Mouse (Mus musculus) liver, embryonic 13.5 days (tissue): ENCODE measurements around the gene Tmem202. TPM values are rescaled to one million over a fixed set of nuclear protein-coding genes. Genes with fewer than 3 reads are reported as not detected.
A peak's percentile ranks its signal among the peaks of the same experiment; 100 is the strongest.

Experiments used
- ATAC-seq: fragments of 200-750 bp; cut with Nextera tagmentation; 2 replicates; pipeline ENCODE4 v1.8.0; 2017; ENCODE audit warnings: low read depth, mild to moderate bottlenecking, moderate number of reproducible peaks, moderate library complexity
- DNase-seq: peaks from one replicate; pipeline ENCODE4 v3.0.0; 2022
- H3K27ac ChIP-seq: fragments of 300-500 bp; sonication (generic); 2 replicates; pipeline ENCODE4 v1.5.1; 2015; ENCODE audit warnings: moderate library complexity, mild to moderate bottlenecking, inconsistent platforms
- H3K27me3 ChIP-seq: fragments of 300-500 bp; sonication (generic); 2 replicates; pipeline ENCODE4 v1.6.1; 2015; ENCODE audit warnings: mild to moderate bottlenecking, inconsistent platforms
- H3K36me3 ChIP-seq: fragments of 300-500 bp; sonication (generic); 2 replicates; pipeline ENCODE4 v1.6.1; 2015; ENCODE audit warnings: mild to moderate bottlenecking, inconsistent platforms
- H3K4me1 ChIP-seq: fragments of 300-500 bp; sonication (generic); replicated peaks from 2 replicates; pipeline ENCODE4 v1.6.1; 2015; ENCODE audit warnings: inconsistent platforms
- H3K4me2 ChIP-seq: fragments of 300-500 bp; sonication (generic); 2 replicates; pipeline ENCODE4 v1.6.1; 2015; ENCODE audit warnings: inconsistent platforms, mild to moderate bottlenecking, moderate library complexity
- H3K4me3 ChIP-seq: fragments of 300-500 bp; sonication (generic); replicated peaks from 2 replicates; pipeline ENCODE4 v1.5.1; 2015; ENCODE audit warnings: mild to moderate bottlenecking, inconsistent platforms
- H3K9ac ChIP-seq: fragments of 300-500 bp; sonication (generic); 2 replicates; pipeline ENCODE4 v1.6.1; 2015; ENCODE audit warnings: mild to moderate bottlenecking, inconsistent platforms
- H3K9me3 ChIP-seq: fragments of 300-500 bp; sonication (generic); replicated peaks from 2 replicates; pipeline ENCODE4 v1.6.1; 2016; ENCODE audit warnings: inconsistent platforms
- WGBS: fragments of 180-500 bp; shearing (Covaris S2); methylation state at CpG from one replicate; pipeline ENCODE4 v1.1.7; 2015; ENCODE audit not compliant: insufficient replicate concordance; 5-methylcytosine and 5-hydroxymethylcytosine counted together
- polyA plus RNA-seq: library from polyadenylated mRNA; unstranded; fragments of >200 nt; fragmentation: Nextera tagmentation; extraction: Ambion mirVana; gene quantifications from 2 replicates; pipeline ENCODE4 v1.2.1, GENCODE M21; 2015

The Tmem202 gene
- polyA plus RNA-seq, 1 experiment from 2014 or later = not detected

GRCm38 (mm10) chr9:59553719-59554118 lies 14.1 kb upstream of the Tmem202 start:
- no peaks in the 10 kb centered on the region for H3K4me1 ChIP-seq
- no peaks in the 10 kb centered on the region for H3K27me3 ChIP-seq
- 62% methylated on average over 4 of the region's 4 CpGs for WGBS
- H3K4me3 ChIP-seq = no peak overlapping the region
- DNase-seq (no peak), ATAC-seq (no peak)
- no peak overlapping the region for H3K9ac ChIP-seq
- H3K27ac ChIP-seq = no peak overlapping the region
- no peaks in the 10 kb centered on the region for H3K9me3 ChIP-seq
- H3K4me2 ChIP-seq = no peak overlapping the region
- 0 out of 2 replicates have a peak, but pooled peaks cover 1% of the 10 kb centered on the region for H3K36me3 ChIP-seq

- H3K9ac ChIP-seq = no peak overlapping the region
- H3K27me3 ChIP-seq = no peaks in the 10 kb centered on the region
- H3K4me3 ChIP-seq = no peak overlapping the region
- no peak overlapping the region for H3K27ac ChIP-seq
- ATAC-seq (no peak), DNase-seq (no peak)
- no peaks in the 10 kb centered on the region for H3K9me3 ChIP-seq
- WGBS = 79% methylated on average over 5 of the region's 5 CpGs
- H3K36me3 ChIP-seq = no peaks in the 10 kb centered on the region
- H3K4me2 ChIP-seq = no peak overlapping the region
- no peaks in the 10 kb centered on the region for H3K4me1 ChIP-seq
Measured at GRCm38 (mm10) chr9:59552610-59553009, 13.0 kb upstream of the Tmem202 start.

- no peaks in the 10 kb centered on the region for H3K27me3 ChIP-seq
- peaks cover 5% of the 10 kb centered on the region; the same call in 1 of the 2 replicates for H3K4me1 ChIP-seq
- no peak overlapping the region for H3K27ac ChIP-seq
- no peak overlapping the region for H3K4me3 ChIP-seq
- H3K36me3 ChIP-seq = no peaks in the 10 kb centered on the region
- DNase-seq (no peak), ATAC-seq (no peak)
- 55% methylated on average over 3 of the region's 3 CpGs for WGBS
- H3K9ac ChIP-seq = no peak overlapping the region
- H3K4me2 ChIP-seq = no peak overlapping the region
- H3K9me3 ChIP-seq = no peaks in the 10 kb centered on the region
Measured at GRCm38 (mm10) chr9:59551620-59552031, 12.0 kb upstream of the Tmem202 start.

GRCm38 (mm10) chr9:59551017-59551416 lies 11.4 kb upstream of the Tmem202 start:
- WGBS = 30% methylated on average over 5 of the region's 5 CpGs
- no peak overlapping the region for H3K4me3 ChIP-seq
- DNase-seq = no peak
- peaks cover 5% of the 10 kb centered on the region; the same call in 1 of the 2 replicates for H3K4me1 ChIP-seq
- H3K36me3 ChIP-seq = no peaks in the 10 kb centered on the region
- ATAC-seq = no peak
- H3K4me2 ChIP-seq = no peak overlapping the region
- no peaks in the 10 kb centered on the region for H3K27me3 ChIP-seq
- no peaks in the 10 kb centered on the region for H3K9me3 ChIP-seq
- no peak overlapping the region for H3K27ac ChIP-seq
- H3K9ac ChIP-seq = no peak overlapping the region

GRCm38 (mm10) chr9:59550077-59550476 lies 10.4 kb upstream of the Tmem202 start:
- no peak for DNase-seq
- Histone ChIP-seq H3K4me2 (no peak overlapping the region), H3K4me3 (no peak overlapping the region), H3K9ac (no peak overlapping the region), H3K27me3 (no peaks in the 10 kb centered on the region), H3K36me3 (no peaks in the 10 kb centered on the region), H3K27ac (no peak overlapping the region), H3K9me3 (no peaks in the 10 kb centered on the region), H3K4me1 (peaks cover 5% of the 10 kb centered on the region; the same call in 1 of the 2 replicates)
- no peak for ATAC-seq
- WGBS = 68% methylated on average over 4 of the region's 4 CpGs

- Histone ChIP-seq H3K36me3 (no peaks in the 10 kb centered on the region), H3K4me3 (no peak overlapping the region), H3K9ac (no peak overlapping the region), H3K27ac (no peak overlapping the region), H3K4me1 (peaks cover 5% of the 10 kb centered on the region; the same call in 1 of the 2 replicates), H3K4me2 (no peak overlapping the region), H3K27me3 (no peaks in the 10 kb centered on the region), H3K9me3 (no peaks in the 10 kb centered on the region)
- WGBS = 46% methylated on average over 2 of the region's 2 CpGs
- no peak for DNase-seq
- no peak for ATAC-seq
Measured at GRCm38 (mm10) chr9:59548961-59549487, 9.4 kb upstream of the Tmem202 start.

- Histone ChIP-seq H3K9me3 (no peaks in the 10 kb centered on the region), H3K4me1 (peaks cover 5% of the 10 kb centered on the region), H3K9ac (no peak overlapping the region), H3K4me2 (no peak overlapping the region), H3K4me3 (no peak overlapping the region), H3K27ac (no peak overlapping the region), H3K36me3 (no peaks in the 10 kb centered on the region), H3K27me3 (no peaks in the 10 kb centered on the region)
- 75% methylated on average over 1 of the region's 1 CpGs for WGBS
- DNase-seq = no peak
- no peak for ATAC-seq
Measured at GRCm38 (mm10) chr9:59547869-59548268, 8.2 kb upstream of the Tmem202 start.

- Histone ChIP-seq H3K36me3 (no peaks in the 10 kb centered on the region), H3K4me1 (peaks cover 28% of the 10 kb centered on the region), H3K9ac (no peak overlapping the region), H3K4me3 (no peak overlapping the region), H3K27ac (0 out of 2 replicates have a peak overlapping the region, but pooled peaks have one; percentile 23), H3K27me3 (no peaks in the 10 kb centered on the region), H3K4me2 (no peak overlapping the region), H3K9me3 (no peaks in the 10 kb centered on the region)
- ATAC-seq = peak; percentile 36; the same call in 1 of the 2 replicates
- no peak for DNase-seq
- WGBS = 20% methylated on average over 5 of the region's 5 CpGs
Measured at GRCm38 (mm10) chr9:59544739-59545138, 5.1 kb upstream of the Tmem202 start.

- Histone ChIP-seq H3K9ac (no peak overlapping the region), H3K4me2 (peak overlapping the region; percentile 6; the same call in 1 of the 2 replicates), H3K4me1 (peaks cover 38% of the 10 kb centered on the region), H3K9me3 (no peaks in the 10 kb centered on the region), H3K27ac (no peak overlapping the region), H3K4me3 (no peak overlapping the region), H3K27me3 (no peaks in the 10 kb centered on the region), H3K36me3 (no peaks in the 10 kb centered on the region)
- no peak for DNase-seq
- ATAC-seq = no peak
Measured at GRCm38 (mm10) chr9:59542766-59543324, 3.2 kb upstream of the Tmem202 start.

- Histone ChIP-seq H3K27ac (0 out of 2 replicates have a peak overlapping the region, but pooled peaks have one; percentile 4), H3K4me3 (peak overlapping the region; percentile 12; the same call in 1 of the 2 replicates), H3K9me3 (no peaks in the 10 kb centered on the region), H3K4me2 (peak overlapping the region; percentile 92; the same call in 1 of the 2 replicates), H3K27me3 (no peaks in the 10 kb centered on the region), H3K4me1 (peaks cover 33% of the 10 kb centered on the region), H3K36me3 (no peaks in the 10 kb centered on the region), H3K9ac (no peak overlapping the region)
- WGBS = 52% methylated on average over 6 of the region's 6 CpGs
- ATAC-seq (no peak), DNase-seq (no peak)
Measured at GRCm38 (mm10) chr9:59541617-59542016, 2.0 kb upstream of the Tmem202 start.

GRCm38 (mm10) chr9:59537651-59538050 lies 2.0 kb downstream of the Tmem202 start:
- Histone ChIP-seq H3K4me2 (no peak overlapping the region), H3K9ac (no peak overlapping the region), H3K27ac (no peak overlapping the region), H3K36me3 (no peaks in the 10 kb centered on the region), H3K4me3 (no peak overlapping the region), H3K9me3 (no peaks in the 10 kb centered on the region), H3K27me3 (no peaks in the 10 kb centered on the region), H3K4me1 (peaks cover 30% of the 10 kb centered on the region)
- WGBS = 60% methylated on average over 3 of the region's 3 CpGs
- DNase-seq (no peak), ATAC-seq (peak; percentile 25; the same call in 1 of the 2 replicates)

GRCm38 (mm10) chr9:59533889-59534288 lies 5.8 kb downstream of the Tmem202 start:
- Histone ChIP-seq H3K4me2 (no peak overlapping the region), H3K9ac (no peak overlapping the region), H3K4me3 (no peak overlapping the region), H3K9me3 (no peaks in the 10 kb centered on the region), H3K36me3 (no peaks in the 10 kb centered on the region), H3K27me3 (no peaks in the 10 kb centered on the region), H3K27ac (no peak overlapping the region), H3K4me1 (peaks cover 1% of the 10 kb centered on the region)
- WGBS = 59% methylated on average over 4 of the region's 4 CpGs
- ATAC-seq (no peak), DNase-seq (no peak)
